Comparison of ENCODE assay signal across 21 mouse cellular contexts in the genomic region with DNA sequence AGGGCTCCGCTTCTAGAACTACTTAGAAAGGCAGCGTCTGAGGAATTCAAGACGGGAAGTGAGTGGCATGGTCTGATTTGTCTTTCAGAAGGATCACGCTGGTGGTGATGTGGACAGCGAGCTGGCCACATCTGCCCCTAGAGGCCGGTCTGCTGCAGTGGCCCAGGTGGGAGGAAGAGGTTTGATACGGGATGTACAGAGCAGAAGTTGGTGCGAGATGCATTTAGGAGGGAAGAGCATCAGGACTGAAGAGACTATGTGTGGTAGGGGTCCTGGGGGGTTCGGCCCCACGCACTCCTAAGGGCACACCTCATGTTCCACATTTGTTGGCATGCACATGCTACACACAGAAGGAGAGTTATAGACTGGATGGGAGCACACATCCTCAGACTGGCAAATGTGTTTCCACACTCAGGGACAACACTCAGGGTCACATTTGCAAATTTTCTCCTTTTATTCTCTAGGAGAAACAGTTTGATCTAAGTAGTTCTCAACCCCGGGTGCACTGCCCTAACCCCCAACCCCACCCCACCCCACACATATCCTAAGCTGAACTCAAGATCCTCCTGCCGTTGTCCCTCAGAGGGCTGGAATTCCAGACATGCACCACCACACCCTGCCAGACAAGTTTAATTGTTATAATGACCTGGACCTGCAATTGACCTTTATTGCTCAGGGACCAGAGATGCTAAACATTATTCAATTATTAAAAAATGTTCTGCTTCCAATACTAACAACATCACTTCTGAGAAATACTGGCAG. TPM values are rescaled to one million over a fixed set of nuclear protein-coding genes. Genes with fewer than 3 reads are reported as not detected.
DNase-seq lines count a peak whose midpoint lies in the region; ATAC-seq and TF ChIP-seq lines count a peak whose summit lies in the region.
"Had no signal": no experiment of that assay in that cellular context is flagged by ENCODE, and none has a peak within 500 bp of the region (broad histone marks: within the 10 kb centered on the region; RNA-seq: fewer than 3 reads in every experiment).

No protein-coding gene starts in this region.

- no peak for DNase-seq in layer of hippocampus, adult 2 months (ENCODE audit: low spot score in 2 of 2)
- no peak for DNase-seq in layer of hippocampus, postnatal 10 days (ENCODE audit: low spot score in 2 of 2)
- no peak for DNase-seq in midbrain, postnatal 0 days (ENCODE audit: low spot score)
- DNase-seq in ZHBTc4 (ENCODE audit: low read depth, low spot score), result peak; percentile 87
- DNase-seq in adrenal gland, postnatal 10 days, result no peak
- no peak for DNase-seq in embryo, embryonic 11 days
- DNase-seq: B cell, adult 2 months; cerebellum, adult 8-10 months; cerebellum, postnatal 25 days; gastrocnemius, postnatal 10 days; kidney, adult 11 months; kidney, postnatal 36 days; layer of hippocampus, postnatal 36 days; thymus, postnatal 14 days had no signal

- no peak for ATAC-seq in midbrain, postnatal 0 days (ENCODE audit: low FRiP score)
- no peak for ATAC-seq in midbrain, embryonic 13.5 days
- ATAC-seq: forebrain, embryonic 13.5 days; Patski had no signal

- no peaks in the 10 kb centered on the region for H3K36me3 ChIP-seq in midbrain, postnatal 0 days (ENCODE audit: insufficient read depth, low read length)
- no peaks in the 10 kb centered on the region for H3K36me3 ChIP-seq in midbrain, embryonic 13.5 days
- H3K36me3 ChIP-seq: kidney, embryonic 15.5 days; limb, embryonic 10.5 days; limb, embryonic 15.5 days had no signal

- H3K4me3 ChIP-seq in layer of hippocampus, adult 2 months, result no peak overlapping the region
- H3K4me3 ChIP-seq in midbrain, postnatal 0 days (ENCODE audit: low read depth, low read length), result no peak overlapping the region
- no peak overlapping the region for H3K4me3 ChIP-seq in midbrain, embryonic 13.5 days (replicated peaks)
- H3K4me3 ChIP-seq: forebrain, embryonic 13.5 days; kidney, embryonic 15.5 days; limb, embryonic 10.5 days; limb, embryonic 15.5 days had no signal

- H3K27me3 ChIP-seq in midbrain, postnatal 0 days (ENCODE audit: insufficient read depth, low read length), result no peaks in the 10 kb centered on the region
- H3K27me3 ChIP-seq in midbrain, embryonic 13.5 days, result no peaks in the 10 kb centered on the region
- H3K27me3 ChIP-seq: forebrain, embryonic 13.5 days; kidney, embryonic 15.5 days; limb, embryonic 15.5 days had no signal

- peak; percentile 26 for TF ChIP-seq CTCF in layer of hippocampus, adult 2 months (conservative IDR thresholded peaks at IDR 0.05)
- TF ChIP-seq CTCF in midbrain, postnatal 0 days (IDR thresholded peaks at IDR 0.05), result 0 out of 2 replicates have a peak, but pooled peaks have one; percentile 11

- no peaks in the 10 kb centered on the region for H3K4me1 ChIP-seq in midbrain, postnatal 0 days (ENCODE audit: insufficient read depth, low read length)
- 0 out of 2 replicates have a peak, but pooled peaks cover 3% of the 10 kb centered on the region for H3K4me1 ChIP-seq in midbrain, embryonic 13.5 days (replicated peaks)
- H3K4me1 ChIP-seq: kidney, embryonic 15.5 days; limb, embryonic 10.5 days had no signal

- 77% methylated on average over 12 of the region's 12 CpGs for WGBS in midbrain, postnatal 0 days
- WGBS in midbrain, embryonic 13.5 days, result 75% methylated on average over 12 of the region's 12 CpGs

- no peaks in the 10 kb centered on the region for H3K9me3 ChIP-seq in midbrain, postnatal 0 days (ENCODE audit: low read length)
- peaks cover 3% of the 10 kb centered on the region; the same call in 1 of the 2 replicates for H3K9me3 ChIP-seq in midbrain, embryonic 13.5 days
- H3K9me3 ChIP-seq: forebrain, embryonic 13.5 days; kidney, embryonic 15.5 days; limb, embryonic 10.5 days; limb, embryonic 15.5 days had no signal

- no peak overlapping the region for H3K27ac ChIP-seq in layer of hippocampus, adult 2 months
- H3K27ac ChIP-seq in midbrain, postnatal 0 days (ENCODE audit: low read depth, low read length), result no peak overlapping the region
- H3K27ac ChIP-seq in midbrain, embryonic 13.5 days, result no peak overlapping the region
- H3K27ac ChIP-seq: forebrain, embryonic 13.5 days; kidney, embryonic 15.5 days; limb, embryonic 10.5 days; limb, embryonic 15.5 days had no signal

- no peak overlapping the region for H3K4me2 ChIP-seq in midbrain, postnatal 0 days (ENCODE audit: low read depth, low read length, poor library complexity, severe bottlenecking)
- H3K4me2 ChIP-seq in midbrain, embryonic 13.5 days (replicated peaks), result no peak overlapping the region
- H3K4me2 ChIP-seq: forebrain, embryonic 13.5 days; kidney, embryonic 15.5 days; limb, embryonic 15.5 days; midbrain, embryonic 11.5 days had no signal

- no peak overlapping the region for H3K9ac ChIP-seq in midbrain, postnatal 0 days (replicated peaks; ENCODE audit: low read length, poor library complexity, severe bottlenecking)
- no peak overlapping the region for H3K9ac ChIP-seq in midbrain, embryonic 13.5 days (replicated peaks)
- H3K9ac ChIP-seq: forebrain, embryonic 13.5 days; kidney, embryonic 15.5 days; limb, embryonic 15.5 days had no signal

RNA-seq across cellular contexts. Expression of a gene that starts 12.8 kb away (rescaled TPM):
- 1 to 10 TPM in 1 of 2 experiments, not detected in 1; 1.5 TPM for total RNA-seq in layer of hippocampus, adult 2 months (2021)
- 1 to 10 TPM in 1 of 2 experiments, under 1 TPM in 1; 0.65 to 1.3 TPM for total RNA-seq in layer of hippocampus, postnatal 10 days (2021)
- total RNA-seq in midbrain, postnatal 0 days (2014; rRNA removed), result 0.16 and 1.1 TPM in 2 replicates
- polyA plus RNA-seq in midbrain, postnatal 0 days (2015; fragmentation: Nextera tagmentation; extraction: Ambion mirVana), result 1.1 and 1.9 TPM in 2 replicates
- polyA plus RNA-seq in midbrain, embryonic 13.5 days (2015; fragmentation: Nextera tagmentation; extraction: Ambion mirVana), result 1.3 and 1.5 TPM in 2 replicates
- total RNA-seq in adrenal gland, postnatal 10 days (2021), result 1 to 10 TPM; 2.0 to 2.7 TPM
- total RNA-seq: layer of hippocampus, postnatal 36 days had no signal
